Mouse (Mus musculus) brown adipose tissue, adult 24 weeks (tissue): ENCODE measurements around the gene Tekt5. TPM values are rescaled to one million over a fixed set of nuclear protein-coding genes. Genes with fewer than 3 reads are reported as not detected.

Experiments used
- H3K27ac ChIP-seq: fragments of 200-500 bp; replicated peaks from 2 replicates; pipeline ENCODE4 v1.5.1; 2012; ENCODE audit warnings: low read depth, mild to moderate bottlenecking, low read length
- H3K4me1 ChIP-seq: fragments of 200-500 bp; 2 replicates; pipeline ENCODE4 v1.6.1; 2012; ENCODE audit warnings: low read length, mixed read lengths; ENCODE audit not compliant: control insufficient read depth, insufficient read depth, insufficient read length
- H3K4me3 ChIP-seq: fragments of 200-500 bp; 2 replicates; pipeline ENCODE4 v1.5.1; 2012; ENCODE audit warnings: low read depth, mild to moderate bottlenecking, low read length, moderate library complexity; ENCODE audit not compliant: insufficient read depth
- polyA plus RNA-seq: library from polyadenylated mRNA; stranded (reverse); fragments of >200 nt; gene quantifications from 2 replicates; pipeline ENCODE4 v1.2.4, GENCODE M21; 2012; ENCODE audit not compliant: missing spikeins, insufficient read depth, insufficient read length

Gene Tekt5
- polyA plus RNA-seq, 1 experiment, result not detected

- Histone ChIP-seq H3K4me3 (no peak overlapping the region), H3K4me1 (no peaks in the 10 kb centered on the region), H3K27ac (no peak overlapping the region)
These were observed 59.3 kb downstream of the Tekt5 start for GRCm38 (mm10) chr16:10335953-10336352.

- Histone ChIP-seq H3K4me3 (no peak overlapping the region), H3K27ac (no peak overlapping the region), H3K4me1 (no peaks in the 10 kb centered on the region)
These were observed 62.6 kb downstream of the Tekt5 start for GRCm38 (mm10) chr16:10332732-10333131.

DNA sequence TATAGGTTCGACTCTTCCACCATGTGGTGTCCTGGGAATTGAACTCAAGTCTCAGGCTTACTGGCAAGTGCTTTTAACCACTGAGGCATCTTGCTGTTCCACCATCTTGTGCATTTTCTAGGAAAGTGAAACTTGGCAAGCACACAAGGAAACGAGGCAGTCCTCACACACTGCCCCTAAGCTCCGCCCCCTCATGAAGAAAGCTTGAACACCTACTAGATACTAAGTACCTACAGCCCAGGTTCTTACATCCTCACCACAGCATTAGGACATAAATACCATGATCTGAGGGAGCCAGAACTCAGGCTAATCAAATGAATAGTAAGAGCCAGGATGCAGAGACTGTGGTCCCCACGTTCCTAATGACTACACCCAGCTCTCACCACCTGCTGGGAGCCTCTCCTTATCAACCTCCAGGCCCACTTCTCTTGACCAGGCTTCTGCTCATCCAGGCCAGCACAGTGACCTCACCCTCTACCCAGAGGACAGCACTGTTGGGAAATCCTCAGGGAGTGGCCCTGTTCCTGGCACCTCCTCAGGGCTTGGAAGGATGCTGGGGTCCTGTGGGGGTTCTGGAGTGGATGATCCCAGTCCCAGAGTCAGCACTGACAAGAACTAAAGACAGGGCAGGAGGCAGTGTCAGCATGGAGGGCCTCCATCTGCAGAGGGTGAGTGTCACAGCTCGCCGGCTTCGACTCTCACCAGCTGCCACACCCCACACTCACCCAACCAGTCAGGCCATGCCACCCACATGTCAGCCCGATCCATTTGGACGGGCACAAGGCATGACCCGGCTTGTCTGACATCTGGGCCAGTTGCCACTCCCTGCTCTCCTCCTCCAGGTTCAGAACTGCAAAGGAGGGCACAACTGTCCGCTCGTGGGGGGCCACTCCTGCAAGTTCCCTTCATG is 64.4 kb downstream of the Tekt5 start:
- Histone ChIP-seq H3K27ac (no peak overlapping the region), H3K4me1 (no peaks in the 10 kb centered on the region), H3K4me3 (no peak overlapping the region)

- no peak overlapping the region for H3K27ac ChIP-seq
- no peak overlapping the region for H3K4me3 ChIP-seq
These were observed 67.5 kb downstream of the Tekt5 start for GRCm38 (mm10) chr16:10327563-10328333.

GRCm38 (mm10) chr16:10319914-10320569 is 75.2 kb downstream of the Tekt5 start:
- H3K27ac ChIP-seq, result no peak overlapping the region
- H3K4me1 ChIP-seq, result no peaks in the 10 kb centered on the region
- H3K4me3 ChIP-seq, result no peak overlapping the region

More at GRCm38 (mm10) chr16:10327563-10328333, 67.5 kb downstream of the Tekt5 start:
- no peaks in the 10 kb centered on the region for H3K4me1 ChIP-seq

DNA sequence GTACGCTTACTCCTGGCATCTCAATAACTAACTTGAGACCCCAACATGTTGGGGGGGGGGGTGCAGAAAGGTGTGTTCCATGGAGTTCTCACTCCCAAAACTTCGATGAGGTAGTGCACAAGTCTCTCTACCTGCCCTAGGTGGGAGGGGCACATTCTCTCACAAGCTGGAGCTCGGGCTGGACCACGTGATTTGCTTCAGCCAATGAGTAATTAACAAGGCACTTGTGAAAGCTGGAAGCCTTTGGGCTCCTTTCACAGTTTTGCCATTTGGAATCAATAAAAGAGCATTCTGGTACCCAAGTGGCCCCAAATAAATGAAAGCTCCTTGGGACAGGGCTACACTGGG is 78.1 kb downstream of the Tekt5 start:
- no peaks in the 10 kb centered on the region for H3K4me1 ChIP-seq
- no peak overlapping the region for H3K4me3 ChIP-seq
- no peak overlapping the region for H3K27ac ChIP-seq

DNA sequence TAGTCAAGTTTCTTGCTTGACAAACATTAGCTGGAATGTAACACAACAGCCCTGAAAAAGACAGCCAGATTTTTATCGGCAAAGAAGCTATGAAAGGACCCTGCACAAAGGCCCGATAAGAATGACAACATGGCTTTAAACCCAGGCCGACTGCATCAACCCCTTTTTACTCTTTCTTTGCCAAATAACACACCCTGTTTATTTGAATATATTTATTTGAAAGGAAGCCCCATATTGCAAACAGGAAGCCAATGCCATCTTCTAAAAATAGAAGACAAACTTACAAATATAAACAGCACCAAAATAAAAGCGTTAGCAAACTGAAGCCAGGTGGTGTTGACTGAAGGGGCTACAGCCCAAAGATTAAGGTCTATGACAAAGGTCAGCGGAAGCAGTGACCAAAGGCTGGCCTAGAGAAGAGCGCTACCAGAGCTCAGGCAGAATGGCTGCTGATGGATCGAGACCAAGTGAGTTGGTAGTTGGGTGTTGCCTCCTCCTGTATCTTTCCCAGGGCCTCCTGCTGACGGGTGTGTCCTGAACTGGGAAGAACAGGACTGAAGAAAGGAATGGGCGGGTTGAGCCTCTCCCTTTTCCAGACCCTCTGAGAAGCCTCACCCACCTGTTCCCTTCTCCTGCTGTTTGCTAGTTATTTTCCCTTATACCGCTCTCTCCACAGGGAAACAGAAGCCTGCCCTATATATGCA is 78.6 kb downstream of the Tekt5 start:
- H3K4me3 ChIP-seq, result no peak overlapping the region
- H3K4me1 ChIP-seq, result no peaks in the 10 kb centered on the region
- no peak overlapping the region for H3K27ac ChIP-seq

- peak within 1 kb of the TSS; percentile 75 for H3K4me3 ChIP-seq
- no peak within 1 kb of the TSS for H3K27ac ChIP-seq
- H3K4me1 ChIP-seq, result no peaks in the 10 kb centered on the region
These were observed 81.6 kb downstream of the Tekt5 start, which contains the start of gene Emp2 for GRCm38 (mm10) chr16:10313646-10314088. TSS of gene Emp2 (minus strand) at chr16:10313968.

DNA sequence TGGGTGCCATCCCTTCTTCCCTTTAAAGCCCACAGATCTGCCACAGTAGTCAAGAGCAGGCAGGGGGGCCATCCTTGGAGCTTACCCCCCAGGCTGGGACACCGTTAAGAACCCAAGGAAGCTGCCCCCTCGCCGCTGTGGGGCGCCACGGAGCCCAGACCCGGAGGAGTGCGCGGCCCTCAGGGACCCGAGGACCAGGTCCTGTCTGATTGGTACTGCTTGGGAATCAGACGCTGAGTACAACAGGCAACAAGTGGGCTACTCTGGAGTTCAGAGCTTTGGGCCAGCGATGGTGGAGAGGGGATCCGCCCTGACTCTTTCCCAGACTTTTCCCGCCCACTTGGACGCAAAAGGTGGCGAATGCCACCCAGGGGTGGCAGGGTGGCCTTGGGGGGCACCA is 82.1 kb downstream of the Tekt5 start:
- Histone ChIP-seq H3K27ac (no peak overlapping the region), H3K4me1 (no peaks in the 10 kb centered on the region), H3K4me3 (peak overlapping the region; percentile 75)

DNA sequence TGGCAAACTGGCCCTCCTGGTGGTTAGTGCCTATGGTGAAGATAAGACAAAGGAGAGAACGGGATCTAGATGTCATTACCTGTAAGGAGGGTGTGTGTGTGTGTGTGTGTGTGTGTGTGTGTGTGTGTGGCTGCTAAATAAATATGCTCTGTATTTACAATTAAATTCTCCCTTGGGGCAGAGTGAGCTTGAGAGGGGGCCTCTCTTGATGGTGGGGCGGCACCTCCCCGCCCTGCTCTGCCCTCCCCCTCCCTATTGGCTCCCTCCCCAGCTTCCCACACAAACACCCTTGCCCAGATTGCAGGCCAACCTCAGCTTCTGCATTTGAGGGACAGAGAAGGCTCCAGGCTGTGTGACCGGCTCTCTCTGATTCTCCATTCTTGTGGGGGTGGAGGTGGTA is 83.3 kb downstream of the Tekt5 start:
- Histone ChIP-seq H3K4me1 (no peaks in the 10 kb centered on the region), H3K4me3 (no peak overlapping the region), H3K27ac (no peak overlapping the region)

GRCm38 (mm10) chr16:10311086-10311485 is 84.2 kb downstream of the Tekt5 start:
- Histone ChIP-seq H3K4me3 (no peak overlapping the region), H3K27ac (no peak overlapping the region)

DNA sequence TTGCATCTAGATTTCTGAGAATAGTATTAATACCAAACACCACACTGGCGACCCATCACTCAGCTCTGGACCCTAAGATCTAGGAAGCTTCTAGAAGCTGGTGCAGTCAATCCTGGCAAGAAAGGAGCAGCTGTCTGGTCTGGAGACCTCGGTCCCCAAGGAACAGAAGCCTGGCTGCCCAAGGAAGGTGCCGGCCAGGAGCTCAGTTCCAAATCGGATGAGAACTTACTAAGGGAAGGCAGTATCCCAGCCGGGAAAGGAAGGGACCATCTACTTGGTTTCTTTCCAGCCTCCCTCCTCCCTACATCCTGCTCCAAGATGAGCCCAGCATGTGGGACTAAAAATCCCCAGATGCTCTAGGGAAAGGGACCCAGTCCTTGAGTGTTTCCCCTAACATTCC is 84.8 kb downstream of the Tekt5 start:
- H3K4me3 ChIP-seq, result no peak overlapping the region
- no peak overlapping the region for H3K27ac ChIP-seq
- H3K4me1 ChIP-seq, result no peaks in the 10 kb centered on the region

More at GRCm38 (mm10) chr16:10311086-10311485, 84.2 kb downstream of the Tekt5 start:
- no peaks in the 10 kb centered on the region for H3K4me1 ChIP-seq
